Mouse (Mus musculus): ENCODE measurements at regions not wholly inside any gene's neighbourhood (a gene's known extent, or its start where the extent isn't known, plus 50 kb on each side); places are given as distances from the start of the nearest gene placed in this dataset.

GRCm38 (mm10) chr2:174848981-174849681 is 88.7 kb downstream of the Edn3 start:
- no peak for DNase-seq

DNA sequence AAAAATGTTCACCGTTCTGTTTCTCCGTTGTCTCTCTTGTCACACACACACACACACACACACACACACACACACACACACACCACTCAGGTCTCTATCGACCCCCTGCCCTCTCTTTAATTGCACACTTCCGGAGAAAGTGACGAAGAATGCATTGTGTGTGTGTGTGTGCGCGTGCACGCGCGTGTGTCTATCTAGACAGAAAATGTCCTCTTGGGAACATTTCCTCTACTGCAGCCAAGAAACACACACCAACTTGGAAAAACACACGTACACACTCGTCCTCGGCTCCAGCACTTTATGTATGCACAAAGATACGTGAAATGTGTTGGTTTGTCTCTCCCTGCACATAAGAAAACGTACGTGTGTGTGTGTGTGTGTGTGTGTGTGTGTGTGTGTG is 90.4 kb downstream of the Edn3 start:
- no peak for DNase-seq

- DNase-seq = peak; percentile 61 to 77
These were observed 91.3 kb downstream of the Edn3 start for GRCm38 (mm10) chr2:174851525-174852330.

GRCm38 (mm10) chr2:174853786-174854185 is 93.4 kb downstream of the Edn3 start:
- DNase-seq = no peak

DNA sequence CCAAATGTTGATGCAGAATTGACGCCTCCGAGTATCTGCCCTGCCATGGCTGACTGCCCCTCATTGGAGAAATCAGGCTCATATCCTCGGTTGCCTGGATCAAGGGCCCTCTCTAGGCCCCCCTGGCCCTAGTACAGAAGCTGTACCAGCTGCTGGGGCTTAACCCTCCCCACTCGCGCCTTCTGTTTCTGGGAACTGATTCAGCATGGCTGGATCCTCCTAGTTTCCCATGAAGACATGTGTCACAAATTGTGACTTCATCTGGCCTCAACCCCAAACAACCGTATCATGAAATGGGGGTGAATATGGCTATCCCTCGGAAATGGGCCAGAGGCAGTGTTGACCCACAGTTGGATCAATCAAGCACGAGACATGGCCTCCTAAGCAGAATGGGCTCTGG is 95.1 kb downstream of the Edn3 start:
- no peak for DNase-seq

DNA sequence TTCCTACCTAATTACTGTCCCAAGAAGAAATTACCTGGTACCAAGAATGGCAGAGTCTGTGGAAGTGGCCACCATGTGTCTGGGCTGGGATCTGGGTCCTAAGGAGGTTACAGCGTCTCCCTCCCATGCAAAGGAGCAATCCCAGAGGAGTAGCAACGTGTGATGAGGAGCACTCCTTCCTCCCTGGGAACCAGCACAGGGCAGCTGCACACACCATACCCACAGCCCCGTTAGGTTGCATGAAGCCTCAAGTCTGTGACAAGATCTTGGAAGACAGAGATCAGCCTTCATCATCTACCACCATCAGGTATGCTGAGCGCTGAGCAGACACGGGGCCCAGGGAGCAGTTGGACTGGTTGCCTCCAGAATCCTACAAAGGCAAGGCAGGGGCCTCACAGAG is 95.7 kb downstream of the Edn3 start:
- no peak for DNase-seq

DNA sequence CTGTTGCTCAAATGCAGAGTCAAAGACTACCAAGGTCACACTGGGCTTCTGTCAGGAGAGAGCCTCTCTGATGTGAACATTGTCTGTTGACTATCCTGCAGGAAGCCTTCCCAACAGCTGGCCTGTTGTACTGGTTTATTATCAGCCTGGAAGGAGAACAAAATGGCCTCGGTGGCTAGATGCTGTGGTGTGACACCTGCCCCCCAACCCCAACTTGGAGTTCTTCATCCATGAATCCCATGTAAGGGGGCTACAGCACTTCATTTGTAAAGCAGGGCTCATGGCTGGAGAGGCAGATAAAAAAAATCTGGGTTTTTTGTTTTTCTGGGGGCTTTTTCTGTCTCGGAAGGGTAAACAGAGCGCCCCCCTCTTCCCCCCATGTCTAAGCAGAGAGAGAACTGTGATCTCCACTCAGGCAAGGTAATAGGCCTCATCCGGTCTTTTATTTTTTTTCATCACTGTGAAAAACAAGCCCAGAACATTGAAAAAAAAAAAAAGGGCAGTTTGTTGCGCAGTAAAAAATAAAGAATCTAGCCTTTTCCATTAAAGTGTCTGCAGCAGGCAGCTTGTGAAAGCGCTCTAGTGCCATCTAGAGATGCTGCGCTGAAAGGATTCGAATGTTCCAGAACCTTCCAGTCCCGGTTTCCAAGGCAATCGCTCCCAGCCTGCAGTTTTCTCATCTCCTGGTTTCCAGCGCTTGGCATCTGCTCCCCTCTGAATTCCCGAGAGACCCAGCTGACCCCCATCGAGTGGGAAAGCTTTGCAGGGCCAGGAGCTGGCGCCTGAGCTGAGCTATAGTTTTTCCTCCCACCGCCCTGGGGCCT is 97.8 kb downstream of the Edn3 start:
- peak; percentile 79 to 81 for DNase-seq

DNA sequence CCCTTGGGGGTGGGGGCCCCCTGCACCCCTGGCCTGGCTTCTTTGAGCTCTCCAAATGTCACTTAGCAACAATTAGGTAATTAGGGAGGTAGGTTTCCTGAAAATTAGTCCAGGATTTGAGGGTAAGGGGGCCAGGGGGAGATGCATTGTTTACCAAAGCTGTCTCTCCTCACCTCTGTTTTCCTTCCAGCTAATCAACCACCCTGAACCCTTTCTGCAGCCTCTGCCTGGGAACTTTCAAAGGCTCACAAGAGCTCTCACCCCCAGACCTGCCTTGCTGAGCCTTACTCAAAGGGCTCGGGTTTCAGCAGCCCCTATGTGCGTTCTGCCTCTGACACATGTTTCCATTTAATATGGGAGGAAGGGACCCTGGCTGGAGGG is 98.4 kb downstream of the Edn3 start:
- no peak for DNase-seq

GRCm38 (mm10) chr2:174859533-174859932 is 99.1 kb downstream of the Edn3 start:
- peak in 1 of 2 experiments; percentile 44 for DNase-seq

DNA sequence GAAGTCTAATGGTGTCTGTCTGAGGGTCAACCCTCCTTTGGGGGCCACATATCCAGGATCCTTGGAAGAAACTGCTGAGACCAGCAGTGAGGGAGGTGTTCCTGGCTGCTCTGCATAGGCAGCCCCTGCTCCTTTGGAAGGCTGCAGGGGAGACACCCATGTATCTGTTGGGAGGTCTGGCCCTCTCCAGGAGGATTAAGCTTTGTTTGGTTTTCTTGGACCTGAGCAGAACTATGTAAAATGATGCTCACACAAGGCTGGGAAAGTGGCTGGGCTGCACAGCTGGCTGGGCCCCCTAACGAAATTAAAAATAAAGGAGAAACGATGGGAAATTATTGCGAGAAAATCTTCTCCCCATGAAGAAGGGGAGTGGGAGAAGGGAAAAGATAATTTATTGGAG is 104.2 kb downstream of the Edn3 start:
- DNase-seq = no peak

DNA sequence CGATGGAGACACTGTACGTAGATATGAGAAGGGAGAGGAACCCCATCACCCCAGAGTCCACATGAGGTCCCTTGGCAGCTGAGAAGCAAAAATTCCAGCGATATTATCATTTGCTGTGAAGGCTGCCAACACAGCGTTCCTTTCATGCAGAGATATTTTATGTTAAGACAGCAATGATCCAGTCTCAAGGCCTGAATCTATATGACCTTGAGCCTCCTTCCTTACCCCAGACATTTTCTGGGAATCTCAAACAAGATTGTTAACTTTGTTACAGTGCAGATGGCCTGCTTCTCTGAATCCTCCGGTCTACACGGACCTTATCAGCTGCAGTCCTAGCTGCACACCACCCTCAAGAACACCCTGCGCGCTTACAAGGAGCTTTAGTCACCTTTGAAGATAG is 106.1 kb downstream of the Edn3 start:
- DNase-seq = no peak

- DNase-seq = no peak
These were observed 107.0 kb downstream of the Edn3 start for GRCm38 (mm10) chr2:174867397-174867796.

GRCm38 (mm10) chr2:174868186-174868585 is 107.8 kb downstream of the Edn3 start:
- DNase-seq = no peak

GRCm38 (mm10) chr2:174868743-174869369 is 108.4 kb downstream of the Edn3 start:
- DNase-seq = no peak

DNA sequence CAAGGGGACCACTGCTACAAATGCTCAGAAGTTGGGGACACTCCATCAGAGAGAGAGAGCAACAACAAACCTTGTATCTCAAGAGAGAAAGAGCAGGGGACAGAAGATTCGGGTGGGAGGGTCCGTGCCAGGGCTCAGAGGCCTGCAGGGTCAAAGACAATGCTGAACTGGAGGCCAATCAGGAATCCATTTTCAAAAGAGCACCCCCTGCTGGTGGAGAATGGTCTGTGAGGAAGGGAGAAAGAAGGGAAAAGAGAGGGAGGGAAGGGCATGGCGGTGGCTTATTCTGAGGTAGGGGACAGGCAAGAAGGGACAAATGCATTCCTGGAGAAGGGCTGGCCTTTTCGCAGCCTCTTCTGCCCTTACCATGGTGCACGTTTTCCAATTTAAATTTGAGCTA is 109.9 kb downstream of the Edn3 start:
- DNase-seq = peak in 1 of 2 experiments; percentile 24

DNA sequence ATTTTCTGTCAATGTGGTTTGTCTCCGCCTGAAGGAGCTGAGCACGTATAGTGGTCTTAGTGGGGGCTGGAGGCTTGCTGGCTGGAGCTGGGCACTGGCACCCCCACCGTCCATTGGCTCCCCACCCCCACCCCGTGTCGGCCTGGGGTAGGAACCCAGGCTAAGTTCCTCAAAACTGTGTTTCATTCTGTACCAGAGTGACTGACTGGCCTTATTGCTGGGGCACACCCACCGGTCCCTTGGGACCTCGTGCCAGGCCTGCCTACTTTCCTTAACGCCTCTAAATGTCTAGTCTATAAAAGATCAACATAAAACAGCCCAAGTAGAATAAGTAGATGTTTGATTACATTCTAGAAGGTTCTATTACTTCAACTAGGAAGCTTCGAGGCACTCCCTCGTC is 110.8 kb downstream of the Edn3 start:
- no peak for DNase-seq

DNA sequence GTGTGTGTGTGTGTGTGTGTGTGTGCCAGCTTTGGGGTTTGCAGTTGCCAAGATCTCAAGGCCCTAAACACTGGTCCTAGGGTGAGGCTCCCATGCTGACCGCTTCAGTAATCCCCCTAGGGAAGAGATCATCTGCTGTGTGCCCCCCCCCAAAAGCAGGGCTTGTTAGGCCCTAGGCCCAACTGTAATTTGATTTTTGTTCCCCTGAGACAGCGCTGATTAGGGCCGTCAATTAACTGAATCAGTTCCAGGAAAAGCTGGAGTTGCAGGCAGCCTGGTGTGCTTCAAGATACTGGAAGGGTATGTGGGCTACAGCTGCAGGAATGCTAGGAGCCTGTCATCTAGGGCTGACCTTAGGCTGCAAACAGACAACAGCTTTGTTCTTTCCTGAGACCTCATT is 111.4 kb downstream of the Edn3 start:
- no peak for DNase-seq

DNA sequence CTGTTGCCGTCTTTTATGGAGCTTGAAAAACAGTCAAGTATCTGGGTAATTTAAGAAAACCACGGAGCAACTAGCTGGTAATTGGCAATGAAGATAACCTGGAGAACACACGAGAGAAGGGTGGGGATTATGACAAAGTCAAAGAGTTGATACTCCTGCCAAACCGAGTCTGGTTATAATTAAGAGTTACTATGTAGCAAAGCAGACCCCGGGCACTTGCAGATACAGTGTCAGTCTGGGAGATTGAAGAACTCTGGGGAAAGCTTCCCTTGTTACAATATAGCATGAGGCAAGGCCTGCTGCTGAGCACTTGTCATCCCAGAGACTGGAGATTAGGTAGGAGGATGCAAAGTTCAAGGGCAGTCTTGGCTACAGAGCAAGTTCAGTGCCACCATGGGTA is 116.5 kb downstream of the Edn3 start:
- DNase-seq = no peak

DNA sequence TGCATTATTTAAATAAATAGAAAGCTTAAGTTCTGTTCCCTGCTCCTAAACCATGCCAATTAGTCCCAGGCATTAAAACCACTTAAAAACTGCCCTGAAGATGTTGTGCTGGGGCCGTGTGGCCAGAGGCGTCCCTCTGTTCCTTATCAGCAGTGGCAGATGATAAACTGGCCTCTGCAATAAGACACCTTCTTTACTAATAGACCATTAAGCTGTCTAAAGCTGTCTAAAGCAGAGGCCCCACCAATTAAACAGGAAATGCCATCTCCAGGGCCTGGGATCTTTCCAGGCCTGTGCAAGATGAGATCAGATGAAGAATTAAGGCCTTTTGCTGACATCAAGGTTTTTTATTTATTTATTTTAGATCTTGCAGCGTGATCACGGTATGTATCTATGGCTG is 118.6 kb downstream of the Edn3 start:
- DNase-seq = no peak

GRCm38 (mm10) chr2:174880659-174881058 is 120.2 kb downstream of the Edn3 start:
- DNase-seq = no peak

- no peak for DNase-seq
These were observed 124.1 kb downstream of the Edn3 start for GRCm38 (mm10) chr2:174884232-174885225.

DNA sequence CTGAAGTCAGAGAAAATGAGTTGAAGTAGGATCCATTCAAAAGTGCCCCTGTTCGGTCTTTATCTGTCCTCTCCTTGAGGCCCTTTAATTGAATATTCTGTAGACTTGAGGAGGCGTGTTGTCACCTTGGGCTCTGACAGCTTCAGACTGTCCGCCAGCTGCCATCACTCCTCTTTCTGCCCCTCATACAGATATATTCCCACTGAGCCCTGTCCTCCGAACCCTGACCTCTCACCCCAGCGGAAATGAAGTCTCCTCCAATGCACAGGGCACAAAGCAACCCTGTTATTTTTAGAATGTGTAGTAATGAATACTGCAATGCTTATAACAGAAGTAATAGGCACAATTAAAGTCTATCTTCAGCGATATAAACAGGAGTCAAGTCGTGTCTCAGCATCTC is 117.4 kb upstream of the Gm14444 start:
- peak; percentile 25 to 61 for DNase-seq

Data from kidney, postnatal 25 days (tissue).